Mouse (Mus musculus): ENCODE measurements around the gene Lrrfip1. TPM values are rescaled to one million over a fixed set of nuclear protein-coding genes. Genes with fewer than 3 reads are reported as not detected.

Gene Lrrfip1
- total RNA-seq, 2 experiments from 2014 or later = 119 to 121 TPM

DNA sequence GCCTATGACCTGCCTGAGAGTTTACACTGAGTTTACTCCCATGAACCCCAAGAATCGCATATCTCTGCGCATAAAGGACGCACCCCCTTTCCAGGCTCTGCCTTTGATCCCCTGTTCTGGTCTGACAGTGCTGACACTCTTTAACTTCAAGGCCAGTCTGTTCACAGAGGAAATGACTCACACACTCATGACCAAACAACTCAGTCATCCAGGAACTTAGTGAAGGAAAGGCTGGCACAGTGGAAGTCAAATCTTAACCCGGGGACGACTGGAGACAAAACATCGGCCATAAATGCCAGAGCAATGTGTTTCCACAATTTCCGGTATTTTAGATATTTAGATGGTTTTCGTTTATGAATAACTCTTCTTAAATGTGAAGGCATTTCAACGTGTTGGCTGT, 25.4 kb downstream of the Lrrfip1 start:
- DNase-seq (ENCODE audit: low spot score) = peak; percentile 34

- no peak for DNase-seq (ENCODE audit: low spot score)
These were observed 25.9 kb downstream of the Lrrfip1 start for GRCm38 (mm10) chr1:91024464-91024863.

GRCm38 (mm10) chr1:91026945-91027344, 28.4 kb downstream of the Lrrfip1 start:
- no peak for DNase-seq (ENCODE audit: low spot score)

GRCm38 (mm10) chr1:91030383-91030782, 31.8 kb downstream of the Lrrfip1 start:
- DNase-seq (ENCODE audit: low spot score) = no peak

DNA sequence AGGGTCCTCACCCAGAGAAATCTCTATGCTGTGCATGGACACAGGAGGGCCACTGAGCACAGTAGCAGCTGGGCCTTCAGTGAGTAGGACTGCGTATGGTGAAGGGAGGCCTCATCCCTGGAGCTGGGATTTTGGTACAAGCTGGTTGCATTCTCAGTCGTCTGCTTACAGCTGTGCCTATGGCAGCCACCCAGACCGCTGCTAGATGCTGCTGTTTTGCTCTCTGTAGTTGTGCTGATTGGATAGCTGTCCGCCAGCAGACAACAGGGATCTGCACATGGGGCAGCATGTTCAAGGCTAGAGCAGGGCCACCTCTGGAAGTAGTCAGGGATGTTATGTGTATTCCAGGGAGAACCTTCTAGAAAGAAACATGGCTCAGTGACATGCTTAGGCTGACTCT, 33.0 kb downstream of the Lrrfip1 start:
- DNase-seq (ENCODE audit: low spot score) = no peak

- DNase-seq (ENCODE audit: low spot score) = no peak
These were observed 33.9 kb downstream of the Lrrfip1 start for GRCm38 (mm10) chr1:91032393-91032971.

GRCm38 (mm10) chr1:91034547-91034946, 36.0 kb downstream of the Lrrfip1 start:
- DNase-seq (ENCODE audit: low spot score) = no peak

DNA sequence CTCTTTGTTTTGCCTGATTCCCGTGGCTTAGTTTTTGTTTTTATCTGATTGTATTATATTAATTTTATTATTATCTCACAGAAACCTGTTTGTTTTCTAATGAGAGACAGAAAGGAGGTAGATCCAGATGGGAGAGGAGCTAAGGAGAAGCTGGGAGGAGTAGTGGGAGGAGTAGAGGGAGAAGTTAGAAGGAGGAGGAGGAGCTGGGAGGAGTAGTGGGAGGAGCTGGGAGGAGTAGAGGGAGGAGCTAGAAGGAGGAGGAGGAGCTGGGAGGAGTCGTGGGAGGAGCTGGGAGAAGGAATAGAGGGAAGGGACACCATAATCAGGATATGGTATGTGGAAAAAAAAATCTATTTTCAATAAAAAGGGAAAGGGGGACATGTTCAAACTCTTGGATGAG, 36.7 kb downstream of the Lrrfip1 start:
- DNase-seq (ENCODE audit: low spot score) = no peak

DNA sequence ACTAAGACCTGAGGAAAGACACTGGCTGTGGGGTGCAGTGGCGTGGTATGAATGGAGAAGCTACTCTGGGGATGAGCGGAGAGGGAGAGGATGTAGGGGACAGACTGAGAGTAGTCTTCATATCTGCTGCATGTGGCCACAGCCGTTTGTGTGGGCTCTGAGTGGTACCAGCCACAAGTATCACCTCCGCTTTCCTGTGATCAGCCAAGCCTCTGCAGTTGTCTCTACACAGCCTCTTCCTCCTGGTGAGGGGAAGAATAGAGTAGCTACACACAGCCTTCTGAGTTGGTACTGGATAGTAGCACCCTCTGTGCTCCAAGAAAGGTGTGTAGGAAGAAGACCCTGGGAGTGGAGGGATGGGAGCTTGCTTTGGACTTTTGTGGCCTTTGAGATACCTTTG, 38.7 kb downstream of the Lrrfip1 start:
- no peak for DNase-seq (ENCODE audit: low spot score)

GRCm38 (mm10) chr1:91038010-91038409, 39.5 kb downstream of the Lrrfip1 start:
- peak; percentile 66 for DNase-seq (ENCODE audit: low spot score)

- DNase-seq (ENCODE audit: low spot score) = peak; percentile 64
These were observed 40.0 kb downstream of the Lrrfip1 start for GRCm38 (mm10) chr1:91038531-91038930.

DNA sequence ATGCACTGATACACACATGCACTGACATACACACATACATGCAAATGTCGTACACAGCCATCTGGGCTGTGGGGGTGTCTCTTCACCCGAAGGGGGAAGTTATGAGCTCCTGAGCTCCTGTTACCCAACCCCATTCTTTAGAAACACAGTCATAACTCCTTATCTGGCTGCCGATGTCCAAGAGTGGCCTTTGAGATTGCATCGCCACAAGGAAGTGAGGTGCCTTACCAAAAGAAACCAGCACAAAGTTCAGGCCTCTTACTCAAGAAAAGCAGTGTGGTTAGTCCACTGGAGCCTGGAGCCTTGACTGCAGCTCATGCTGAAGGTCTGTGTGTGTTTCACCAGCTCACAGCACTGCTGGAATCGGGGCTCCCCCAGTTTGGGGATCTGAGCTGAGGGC, 43.1 kb downstream of the Lrrfip1 start:
- no peak for DNase-seq (ENCODE audit: low spot score)

GRCm38 (mm10) chr1:91043191-91043590, 44.7 kb downstream of the Lrrfip1 start:
- DNase-seq (ENCODE audit: low spot score) = no peak

DNA sequence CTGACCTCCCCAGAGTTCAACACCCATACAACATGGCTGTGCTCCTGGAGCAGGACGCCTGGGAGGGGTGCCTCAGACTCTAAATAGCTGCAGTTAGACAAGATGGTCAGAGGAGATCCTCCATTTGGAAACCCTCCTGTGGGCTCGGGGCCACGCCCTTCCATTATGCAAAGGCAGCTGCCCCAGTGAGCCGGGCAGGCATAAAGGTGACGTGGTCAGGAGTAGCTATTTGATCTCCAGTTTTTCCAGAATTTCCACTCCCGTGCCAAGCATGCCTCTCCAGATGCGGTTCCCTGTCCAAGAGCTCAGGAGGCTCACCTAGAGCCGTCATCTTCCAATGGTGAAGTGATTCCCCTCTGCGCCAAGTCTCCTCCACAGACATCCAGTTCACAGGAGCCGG, 45.6 kb downstream of the Lrrfip1 start:
- DNase-seq (ENCODE audit: low spot score) = no peak

DNA sequence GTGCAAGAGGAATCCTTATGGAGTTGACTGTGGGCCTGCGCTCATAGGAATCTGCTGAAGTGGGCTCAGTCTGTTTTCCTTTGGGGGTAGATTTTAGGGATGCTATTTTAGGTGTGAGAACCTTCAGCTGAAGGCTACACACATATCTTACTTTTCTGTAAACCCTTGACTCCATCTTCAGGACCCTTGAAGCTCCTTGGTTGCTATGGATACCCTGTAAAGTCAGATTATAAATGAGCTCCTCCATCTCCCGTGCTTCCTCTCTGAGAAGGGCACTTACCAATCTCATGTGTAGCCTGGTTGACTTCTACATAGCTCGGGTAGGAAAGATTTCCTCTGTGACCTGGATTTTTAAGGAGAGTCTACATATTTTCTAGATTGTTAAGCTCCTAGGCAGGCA, 46.1 kb downstream of the Lrrfip1 start:
- no peak for DNase-seq (ENCODE audit: low spot score)

DNA sequence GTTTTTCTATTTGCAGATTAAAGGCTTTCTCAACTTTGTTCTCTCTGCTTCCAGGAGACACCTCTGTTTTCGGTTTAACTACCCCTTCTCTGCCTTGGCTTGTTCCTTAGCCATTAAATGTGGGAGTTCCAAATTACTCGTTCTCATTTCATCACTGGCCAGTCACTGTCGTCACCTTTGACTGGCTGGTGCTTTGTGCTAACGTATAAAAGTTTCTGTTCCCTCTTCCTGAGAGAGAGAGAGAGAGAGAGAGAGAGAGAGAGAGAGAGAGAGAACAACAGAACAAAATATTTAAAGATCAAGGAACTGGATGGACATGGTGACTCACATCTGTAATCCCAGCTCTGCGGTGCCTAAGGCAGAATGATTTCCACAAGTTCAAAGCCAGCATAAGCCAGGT, 47.7 kb downstream of the Lrrfip1 start:
- DNase-seq (ENCODE audit: low spot score) = no peak

- no peak for DNase-seq (ENCODE audit: low spot score)
These were observed 50.8 kb downstream of the Lrrfip1 start for GRCm38 (mm10) chr1:91049296-91049695.

DNA sequence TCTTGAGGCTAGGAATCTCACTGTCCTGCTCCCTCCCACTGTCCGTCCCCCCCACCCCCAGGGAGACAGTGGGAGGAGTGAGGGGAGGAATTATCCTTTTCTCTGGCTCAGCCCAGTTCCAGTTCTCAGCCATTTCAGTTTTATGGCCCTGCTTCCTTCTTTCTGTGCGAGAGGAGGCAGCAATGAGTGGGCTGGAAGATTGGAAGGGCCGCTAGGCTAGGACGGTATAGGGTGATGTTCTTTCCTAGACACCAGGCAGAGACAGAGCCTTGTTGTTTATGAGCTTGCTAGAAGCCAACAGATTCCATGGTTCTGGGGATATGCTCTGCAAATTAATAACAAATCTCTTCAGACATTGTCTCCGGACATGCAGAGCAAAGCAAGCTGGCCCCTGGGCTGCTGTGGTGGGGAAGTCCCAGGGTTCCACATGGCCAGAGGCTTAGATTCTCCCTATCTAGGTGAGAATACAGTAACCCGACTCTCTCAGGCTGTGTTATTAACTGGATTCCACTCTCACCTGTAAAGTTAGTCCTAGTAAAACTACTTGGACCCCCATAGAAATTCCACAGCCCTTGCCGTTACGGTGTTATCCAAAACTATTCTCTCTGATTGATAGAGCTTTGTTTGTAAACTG, 53.0 kb downstream of the Lrrfip1 start:
- DNase-seq (ENCODE audit: low spot score) = no peak

GRCm38 (mm10) chr1:91052747-91053181, 54.2 kb downstream of the Lrrfip1 start:
- DNase-seq (ENCODE audit: low spot score) = peak; percentile 95

DNA sequence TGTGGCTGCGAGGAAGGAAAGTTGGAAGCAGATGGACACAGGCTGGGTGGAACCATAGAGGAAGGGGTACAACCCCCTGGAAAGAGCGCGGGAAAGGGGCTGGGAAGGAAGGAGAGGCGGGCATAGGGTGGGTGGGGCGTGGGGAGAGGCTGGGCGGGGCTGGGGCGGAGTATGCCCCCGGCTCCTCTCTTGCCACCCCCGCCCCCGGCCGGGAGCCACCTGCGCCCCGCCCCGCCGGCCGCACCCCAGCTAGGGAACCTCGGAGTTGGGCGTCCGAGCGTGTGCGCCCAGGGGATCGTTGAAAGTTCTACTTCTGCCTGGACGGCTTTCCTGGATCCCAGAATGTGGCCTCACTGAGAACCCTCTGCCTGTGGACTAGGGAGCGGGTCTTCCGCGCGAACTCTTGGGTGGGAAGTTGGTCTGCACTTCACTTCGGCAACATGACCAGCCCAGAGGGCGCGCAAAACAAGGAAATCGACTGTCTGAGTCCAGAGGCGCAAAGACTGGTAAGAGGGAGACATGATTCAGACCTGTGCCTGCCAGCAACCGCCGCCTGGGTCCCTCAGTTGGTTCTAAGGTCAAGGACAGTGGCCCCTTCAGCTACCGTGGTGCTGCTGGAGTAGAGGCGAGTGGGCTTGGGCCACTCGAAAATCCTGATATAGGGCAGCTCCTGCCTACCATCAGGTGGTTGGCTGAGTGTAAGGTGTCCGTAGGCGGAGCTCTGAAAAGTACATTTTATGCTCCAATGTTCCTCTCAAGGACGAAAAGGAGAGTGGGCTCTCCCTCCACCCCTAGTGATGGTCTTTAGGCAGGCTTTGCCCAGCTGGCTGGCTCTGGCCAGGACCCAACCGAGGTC, 54.9 kb downstream of the Lrrfip1 start:
- DNase-seq (ENCODE audit: low spot score) = peak; percentile 64

DNA sequence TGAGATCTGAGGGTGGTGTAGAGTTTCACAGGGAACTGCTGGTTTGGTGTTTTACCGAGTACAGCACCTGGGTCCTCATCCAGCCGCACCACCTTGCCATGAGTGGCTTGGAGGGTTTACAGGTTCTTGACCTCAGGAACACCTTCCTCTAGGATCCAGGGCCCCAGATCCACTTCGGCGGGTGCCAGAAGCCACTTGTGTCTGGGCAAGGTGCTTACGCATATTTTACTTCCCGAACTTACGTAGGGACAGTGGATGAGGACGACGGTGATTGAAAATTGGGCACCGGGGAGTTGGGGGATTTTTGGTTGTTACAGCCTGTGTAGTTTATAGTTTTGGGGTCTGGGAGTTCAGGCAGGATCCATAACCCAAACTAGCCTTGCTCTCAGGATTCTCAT, 55.5 kb downstream of the Lrrfip1 start:
- DNase-seq (ENCODE audit: low spot score) = no peak

DNA sequence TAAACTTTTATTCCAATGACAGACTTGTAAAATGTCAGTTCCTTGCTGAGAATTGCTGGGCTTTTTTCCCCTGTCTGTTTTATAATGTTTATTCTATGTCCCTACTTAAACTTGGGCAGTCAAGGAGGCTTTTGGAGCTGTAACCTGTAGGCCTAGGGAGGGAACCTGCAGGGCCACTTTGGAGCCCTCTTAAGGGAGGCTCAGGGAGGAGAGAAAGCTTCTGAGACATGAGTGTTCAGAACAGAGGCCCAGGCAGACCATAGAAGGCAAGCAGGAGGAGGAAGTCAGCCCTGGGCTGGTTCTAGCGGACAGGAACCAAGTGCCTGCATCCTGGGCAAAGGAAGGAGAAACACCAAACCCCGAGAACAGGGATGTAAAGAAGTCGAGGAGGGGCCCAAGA, 56.3 kb downstream of the Lrrfip1 start:
- no peak for DNase-seq (ENCODE audit: low spot score)

DNA sequence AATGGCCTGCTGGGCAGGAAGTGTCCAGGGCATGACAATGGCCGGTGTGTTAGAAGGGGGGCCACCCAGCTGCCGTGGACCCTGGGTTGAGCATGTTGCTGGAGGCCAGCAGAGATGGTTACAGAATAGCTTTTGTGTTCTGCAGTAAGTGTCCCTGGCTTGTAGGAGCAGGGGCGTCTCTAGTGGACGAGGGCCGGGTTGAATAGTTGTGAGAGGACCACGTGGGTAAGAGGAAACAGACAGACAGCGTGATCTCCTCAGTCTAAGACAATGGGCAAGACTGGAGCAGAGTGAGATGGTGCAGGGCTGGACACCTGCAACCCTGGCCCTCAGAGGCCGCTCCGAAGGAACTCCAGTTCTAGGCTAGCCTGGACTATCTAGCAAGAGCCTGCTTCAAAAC, 57.2 kb downstream of the Lrrfip1 start:
- no peak for DNase-seq (ENCODE audit: low spot score)
